Mouse (Mus musculus) forebrain, embryonic 11.5 days (tissue): Measurements from ENCODE around the gene Ets1. TPM values are rescaled to one million over a fixed set of nuclear protein-coding genes. Genes with fewer than 3 reads are reported as not detected.

Experiments used
- ATAC-seq: fragments of 200-750 bp; cut with Nextera tagmentation; replicated peaks from 2 replicates; pipeline ENCODE4 v1.8.0; 2017; ENCODE audit warnings: moderate TSS enrichment; ENCODE audit not compliant: low FRiP score
- DNase-seq: peaks from one replicate; pipeline ENCODE4 v3.0.0-alpha.2; 2017; ENCODE audit warnings: low spot score
- H3K27ac ChIP-seq: fragments of 300-500 bp; sonication (generic); 2 replicates; pipeline ENCODE4 v1.5.1; 2014; ENCODE audit warnings: low read depth, low read length
- H3K27me3 ChIP-seq: fragments of 300-500 bp; sonication (generic); 2 replicates; pipeline ENCODE4 v1.6.1; 2014; ENCODE audit warnings: mild to moderate bottlenecking, low read length, mixed read lengths; ENCODE audit not compliant: control insufficient read depth, insufficient read depth
- H3K36me3 ChIP-seq: fragments of 300-500 bp; sonication (generic); 2 replicates; pipeline ENCODE4 v1.6.1; 2014; ENCODE audit warnings: mild to moderate bottlenecking, low read length, moderate library complexity, mixed read lengths; ENCODE audit not compliant: control insufficient read depth, insufficient read depth
- H3K4me1 ChIP-seq: fragments of 300-500 bp; sonication (generic); replicated peaks from 2 replicates; pipeline ENCODE4 v1.6.1; 2014; ENCODE audit warnings: low read length, mixed read lengths; ENCODE audit not compliant: control insufficient read depth, insufficient read depth
- H3K4me2 ChIP-seq: fragments of 300-500 bp; sonication (generic); 2 replicates; pipeline ENCODE4 v1.6.1; 2014; ENCODE audit warnings: low read depth, mild to moderate bottlenecking, low read length, moderate library complexity, mixed read lengths; ENCODE audit not compliant: severe bottlenecking
- H3K4me3 ChIP-seq: fragments of 300-500 bp; sonication (generic); 2 replicates; pipeline ENCODE4 v1.5.1; 2014; ENCODE audit warnings: low read depth, low read length
- H3K9ac ChIP-seq: fragments of 300-500 bp; sonication (generic); 2 replicates; pipeline ENCODE4 v1.6.1; 2014; ENCODE audit warnings: low read length
- H3K9me3 ChIP-seq: fragments of 300-500 bp; sonication (generic); 2 replicates; pipeline ENCODE4 v1.6.1; 2016; ENCODE audit warnings: low read length, mixed read lengths; ENCODE audit not compliant: control insufficient read depth
- WGBS: fragments of 180-500 bp; shearing (Covaris S2); extraction: QIAGEN DNeasy Blood & Tissue Kit; methylation state at CpG from one replicate; pipeline ENCODE4 v1.1.7; 2014; 5-methylcytosine and 5-hydroxymethylcytosine counted together
- polyA plus RNA-seq: library from polyadenylated mRNA; unstranded; fragments of >200 nt; fragmentation: Nextera tagmentation; extraction: Ambion mirVana; gene quantifications from 2 replicates; pipeline ENCODE4 v1.2.1, GENCODE M21; 2014

The Ets1 gene
- polyA plus RNA-seq, 1 experiment from 2014 or later, result 22.6 TPM

GRCm38 (mm10) chr9:32747624-32748023 lies 111.6 kb downstream of the Ets1 start:
- 93% methylated on average over 8 of the region's 8 CpGs for WGBS
- no peak for DNase-seq
- Histone ChIP-seq H3K9me3 (no peaks in the 10 kb centered on the region), H3K4me1 (no peaks in the 10 kb centered on the region), H3K27me3 (no peaks in the 10 kb centered on the region), H3K36me3 (no peaks in the 10 kb centered on the region), H3K27ac (no peak overlapping the region), H3K4me3 (no peak overlapping the region), H3K4me2 (no peak overlapping the region), H3K9ac (no peak overlapping the region)
- no peak for ATAC-seq

- DNase-seq (no peak), ATAC-seq (no peak)
- Histone ChIP-seq H3K4me2 (no peak overlapping the region), H3K4me3 (no peak overlapping the region), H3K36me3 (no peaks in the 10 kb centered on the region), H3K9me3 (no peaks in the 10 kb centered on the region), H3K27me3 (no peaks in the 10 kb centered on the region), H3K27ac (no peak overlapping the region), H3K4me1 (no peaks in the 10 kb centered on the region), H3K9ac (no peak overlapping the region)
- 96% methylated on average over 5 of the region's 5 CpGs for WGBS
These were observed 112.5 kb downstream of the Ets1 start for GRCm38 (mm10) chr9:32748552-32748951.

DNA sequence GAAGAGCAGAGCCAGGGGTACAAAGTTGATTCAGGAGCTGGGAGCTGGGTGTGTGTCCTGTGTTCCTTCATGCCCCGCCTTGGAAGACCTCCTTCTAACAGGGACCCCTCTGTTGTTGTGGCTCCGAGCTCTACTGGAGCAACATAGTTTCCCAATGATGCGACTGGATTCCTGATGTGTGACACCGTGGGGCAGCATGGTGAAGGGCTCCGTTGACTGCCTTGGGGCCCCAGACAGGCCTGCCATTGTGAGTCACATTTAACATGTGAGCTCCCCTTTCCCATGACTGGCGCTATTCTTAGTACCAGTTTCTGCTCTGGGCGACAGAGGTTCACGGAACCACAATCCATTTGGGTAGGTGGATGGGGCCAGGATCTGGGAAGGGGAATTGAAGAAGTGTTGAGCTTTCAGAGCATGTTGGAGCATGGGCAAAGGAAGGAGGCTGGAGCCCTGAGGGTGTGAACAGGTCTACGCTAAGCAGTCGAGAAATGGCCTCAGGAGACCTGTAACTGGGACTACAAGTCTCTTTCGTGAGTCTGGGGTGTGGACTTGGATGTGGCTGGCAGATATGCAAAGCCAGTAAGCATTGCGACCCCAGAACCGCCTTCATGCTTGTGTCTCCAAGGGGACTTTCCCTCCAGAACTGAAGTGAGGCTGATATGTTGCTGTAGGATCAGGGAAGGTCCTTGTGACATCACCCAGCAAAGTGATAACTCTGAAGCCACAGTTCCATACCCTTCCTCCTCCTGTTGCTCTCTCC lies 113.9 kb downstream of the Ets1 start:
- WGBS, result 89% methylated on average over 13 of the region's 13 CpGs
- H3K9ac ChIP-seq, result no peak overlapping the region
- no peak overlapping the region for H3K4me3 ChIP-seq
- no peak overlapping the region for H3K27ac ChIP-seq
- no peaks in the 10 kb centered on the region for H3K36me3 ChIP-seq
- no peaks in the 10 kb centered on the region for H3K27me3 ChIP-seq
- ATAC-seq (no peak), DNase-seq (no peak)
- H3K4me2 ChIP-seq, result no peak overlapping the region
- no peaks in the 10 kb centered on the region for H3K9me3 ChIP-seq
- H3K4me1 ChIP-seq, result no peaks in the 10 kb centered on the region

GRCm38 (mm10) chr9:32752602-32753001 lies 116.6 kb downstream of the Ets1 start:
- Histone ChIP-seq H3K4me1 (no peaks in the 10 kb centered on the region), H3K4me3 (no peak overlapping the region), H3K9ac (no peak overlapping the region), H3K36me3 (no peaks in the 10 kb centered on the region), H3K27me3 (no peaks in the 10 kb centered on the region), H3K27ac (no peak overlapping the region), H3K4me2 (no peak overlapping the region), H3K9me3 (no peaks in the 10 kb centered on the region)
- WGBS, result 87% methylated on average over 5 of the region's 5 CpGs
- ATAC-seq (no peak), DNase-seq (no peak)

GRCm38 (mm10) chr9:32754311-32754710 lies 118.3 kb downstream of the Ets1 start:
- H3K9me3 ChIP-seq, result no peaks in the 10 kb centered on the region
- H3K27ac ChIP-seq, result no peak overlapping the region
- WGBS, result 95% methylated on average over 15 of the region's 15 CpGs

GRCm38 (mm10) chr9:32756002-32756401 lies 120.0 kb downstream of the Ets1 start:
- Histone ChIP-seq H3K9ac (no peak overlapping the region), H3K4me3 (no peak overlapping the region), H3K4me1 (no peaks in the 10 kb centered on the region), H3K36me3 (no peaks in the 10 kb centered on the region), H3K27me3 (no peaks in the 10 kb centered on the region), H3K4me2 (no peak overlapping the region), H3K9me3 (no peaks in the 10 kb centered on the region), H3K27ac (no peak overlapping the region)
- ATAC-seq (no peak), DNase-seq (no peak)
- WGBS, result 90% methylated on average over 2 of the region's 2 CpGs

More at GRCm38 (mm10) chr9:32754311-32754710, 118.3 kb downstream of the Ets1 start:
- no peaks in the 10 kb centered on the region for H3K36me3 ChIP-seq
- ATAC-seq (no peak), DNase-seq (no peak)
- no peak overlapping the region for H3K4me3 ChIP-seq
- no peak overlapping the region for H3K4me2 ChIP-seq
- no peaks in the 10 kb centered on the region for H3K4me1 ChIP-seq
- no peaks in the 10 kb centered on the region for H3K27me3 ChIP-seq
- no peak overlapping the region for H3K9ac ChIP-seq

- 86% methylated on average over 5 of the region's 5 CpGs for WGBS
- no peak for DNase-seq
These were observed 122.4 kb downstream of the Ets1 start for GRCm38 (mm10) chr9:32758280-32758905.

GRCm38 (mm10) chr9:32760649-32761157 lies 124.7 kb downstream of the Ets1 start:
- no peak for ATAC-seq
- no peak overlapping the region for H3K27ac ChIP-seq
- 86% methylated on average over 4 of the region's 4 CpGs for WGBS
- no peak overlapping the region for H3K4me3 ChIP-seq
- no peaks in the 10 kb centered on the region for H3K4me1 ChIP-seq
- no peak overlapping the region for H3K4me2 ChIP-seq
- H3K27me3 ChIP-seq, result no peaks in the 10 kb centered on the region
- H3K9ac ChIP-seq, result no peak overlapping the region
- H3K36me3 ChIP-seq, result no peaks in the 10 kb centered on the region
- no peak for DNase-seq
- no peaks in the 10 kb centered on the region for H3K9me3 ChIP-seq

More at GRCm38 (mm10) chr9:32758280-32758905, 122.4 kb downstream of the Ets1 start:
- ATAC-seq, result no peak
- Histone ChIP-seq H3K9ac (no peak overlapping the region), H3K27me3 (no peaks in the 10 kb centered on the region), H3K4me3 (no peak overlapping the region), H3K27ac (no peak overlapping the region), H3K36me3 (no peaks in the 10 kb centered on the region), H3K9me3 (no peaks in the 10 kb centered on the region), H3K4me2 (no peak overlapping the region), H3K4me1 (no peaks in the 10 kb centered on the region)
